Mouse (Mus musculus): ENCODE results near the gene Icam2.
"Not testable (repeated sequence)": the region's sequence is repeated elsewhere in the genome, so short reads cannot be mapped to it uniquely, and the experiment has no call there.

Gene Icam2

DNA sequence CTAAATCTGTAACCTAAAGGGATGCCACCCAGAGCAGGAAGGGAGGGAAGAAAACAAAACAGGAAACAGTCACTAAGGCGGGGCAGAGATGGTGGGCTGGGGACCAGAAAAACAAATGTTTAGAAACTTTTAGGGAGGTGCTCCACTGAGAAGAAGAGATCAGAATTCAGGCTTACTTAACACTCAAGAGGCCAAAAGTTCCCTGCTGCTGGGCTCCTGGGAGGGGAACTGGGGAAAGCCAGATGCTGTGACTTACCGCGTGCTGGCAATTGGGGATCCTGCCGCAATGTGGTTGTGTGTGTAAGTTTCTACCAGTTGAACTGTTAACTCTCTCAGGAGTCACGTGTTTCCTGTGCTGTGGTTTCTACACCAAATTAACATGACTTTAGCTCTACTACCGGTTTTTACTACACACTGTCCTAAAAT, at the start of gene Icam2:
Icam2 (minus strand) TSS at position 285 of the 426 bp plus-strand sequence.
- peak; percentile 71 to 85 for DNase-seq (ENCODE audit: low read depth in 2 of 2, low spot score in 2 of 2)

GRCm38 (mm10) chr11:106437543-106437942, 49.7 kb upstream of the Icam2 start:
- DNase-seq (ENCODE audit: low read depth in 2 of 2, low spot score in 2 of 2) = no peak

DNA sequence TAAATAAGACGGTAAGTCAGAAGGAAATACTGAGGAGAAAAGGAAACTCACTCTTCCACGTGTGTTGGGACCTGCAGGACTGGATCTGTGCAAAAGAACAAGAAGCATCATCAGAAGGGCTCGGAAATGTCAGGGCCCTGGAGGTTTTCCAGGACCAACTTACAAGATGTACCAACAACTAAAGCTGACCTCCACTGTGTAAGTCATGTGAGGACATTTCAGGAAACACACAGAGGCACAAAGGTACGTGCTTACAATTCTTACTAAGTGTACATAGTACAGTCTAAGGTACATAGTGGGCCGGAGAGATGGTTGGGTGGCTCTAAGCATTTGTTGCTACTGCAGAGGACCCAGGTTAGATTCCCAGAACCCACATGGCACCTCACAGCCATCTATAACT, 49.2 kb upstream of the Icam2 start:
- DNase-seq (ENCODE audit: low read depth in 2 of 2, low spot score in 2 of 2) = no peak

DNA sequence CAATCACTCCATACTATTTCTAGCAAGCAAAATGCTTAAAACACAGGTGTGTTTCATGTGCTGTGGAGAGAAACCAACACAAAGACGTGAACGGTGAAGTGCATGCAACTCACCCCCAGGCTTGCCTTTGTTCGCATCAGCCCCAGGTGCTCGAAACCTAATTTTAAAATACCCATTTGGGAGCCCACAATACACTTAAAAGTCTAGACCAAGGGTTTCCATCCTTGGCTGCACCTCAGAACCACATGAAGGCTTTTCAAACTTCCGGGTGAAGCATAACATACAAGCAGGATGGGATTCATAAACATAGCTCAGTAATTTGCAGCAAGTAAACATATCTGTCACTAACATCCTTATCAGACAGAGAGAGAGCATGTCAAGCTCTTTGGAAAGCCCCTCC, 42.5 kb upstream of the Icam2 start:
- DNase-seq (ENCODE audit: low read depth in 2 of 2, low spot score in 2 of 2) = peak; percentile 25 to 51

DNA sequence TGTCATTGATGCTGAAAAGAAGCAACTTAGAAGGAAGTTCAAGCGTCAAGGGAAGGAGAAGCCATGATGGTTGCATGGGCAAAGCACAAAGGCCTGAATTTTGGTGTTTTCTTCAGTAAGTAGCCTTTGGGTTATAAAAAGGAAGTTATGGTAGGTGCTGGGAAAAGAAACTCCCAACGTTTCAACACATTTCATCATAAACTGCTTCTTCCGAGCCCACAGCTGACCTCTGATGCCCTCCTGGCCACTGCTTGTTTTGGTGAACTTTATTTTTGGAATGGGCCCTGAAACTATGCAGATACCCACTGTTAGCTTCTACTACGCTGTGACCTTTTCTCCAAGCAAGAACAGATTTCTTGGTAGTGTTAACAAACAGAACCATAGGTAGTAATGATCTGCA, 41.8 kb upstream of the Icam2 start:
- DNase-seq (ENCODE audit: low read depth in 2 of 2, low spot score in 2 of 2) = no peak

GRCm38 (mm10) chr11:106428556-106428955, 40.7 kb upstream of the Icam2 start:
- DNase-seq (ENCODE audit: low read depth in 2 of 2, low spot score in 2 of 2) = no peak

DNA sequence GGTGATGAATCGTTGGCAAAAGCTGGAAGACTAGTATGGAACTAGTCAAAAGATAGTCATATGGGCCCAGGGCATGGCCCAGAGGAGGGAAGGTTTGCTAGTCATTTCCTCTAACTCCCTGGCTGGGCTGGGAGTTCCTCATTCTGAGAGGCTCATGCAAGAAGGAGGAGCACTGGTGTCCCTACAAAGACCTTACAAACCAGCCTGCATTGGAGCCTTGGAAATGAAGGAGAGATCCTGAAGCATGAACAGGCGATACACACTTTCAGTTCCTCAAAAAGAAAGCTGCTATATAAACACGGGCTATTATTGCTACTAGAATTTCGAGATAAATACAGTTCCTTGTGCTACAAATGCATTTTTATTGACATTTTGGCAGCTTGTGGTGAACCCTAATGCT, 40.2 kb upstream of the Icam2 start:
- no peak for DNase-seq (ENCODE audit: low read depth in 2 of 2, low spot score in 2 of 2)

DNA sequence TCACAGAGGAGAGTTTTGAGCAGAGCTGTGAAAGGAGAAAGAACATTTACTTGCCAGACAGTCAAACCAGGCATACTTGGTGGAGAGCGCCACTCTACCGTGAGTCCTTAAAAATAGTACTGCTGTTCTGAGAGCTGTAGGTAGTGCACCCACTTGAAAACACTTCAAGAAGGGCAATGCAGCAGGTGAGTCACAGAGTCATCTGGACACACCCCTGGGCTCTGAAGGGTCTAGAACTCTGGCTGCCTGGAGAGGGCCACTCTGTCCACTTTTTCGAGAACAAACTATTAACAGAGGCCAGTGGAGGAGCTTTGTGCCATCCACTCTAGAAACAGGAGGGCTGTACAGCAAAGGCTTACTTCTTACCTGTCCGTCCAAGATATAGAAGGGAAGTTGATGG, 38.6 kb upstream of the Icam2 start:
- no peak for DNase-seq (ENCODE audit: low read depth in 2 of 2, low spot score in 2 of 2)

DNA sequence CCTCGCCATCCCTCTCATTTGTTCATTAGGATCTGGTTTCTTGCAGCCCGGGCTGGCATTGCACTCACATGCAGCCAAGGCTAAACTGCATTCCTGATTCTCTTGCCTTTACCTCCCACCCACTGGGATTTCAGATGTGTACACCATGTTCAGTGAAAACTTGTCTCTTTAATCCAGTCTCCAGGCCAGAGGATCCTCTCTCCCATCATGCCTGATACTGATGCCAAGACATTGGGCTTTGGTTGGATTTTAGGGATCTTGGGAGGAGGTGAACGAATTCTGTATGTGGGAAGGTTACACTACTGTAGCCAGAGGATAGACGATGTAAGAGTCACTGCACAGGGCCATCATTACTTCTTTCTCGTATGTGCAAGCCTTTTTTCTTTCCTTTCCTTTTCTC, 37.3 kb upstream of the Icam2 start:
- DNase-seq (ENCODE audit: low read depth in 2 of 2, low spot score in 2 of 2) = no peak

DNA sequence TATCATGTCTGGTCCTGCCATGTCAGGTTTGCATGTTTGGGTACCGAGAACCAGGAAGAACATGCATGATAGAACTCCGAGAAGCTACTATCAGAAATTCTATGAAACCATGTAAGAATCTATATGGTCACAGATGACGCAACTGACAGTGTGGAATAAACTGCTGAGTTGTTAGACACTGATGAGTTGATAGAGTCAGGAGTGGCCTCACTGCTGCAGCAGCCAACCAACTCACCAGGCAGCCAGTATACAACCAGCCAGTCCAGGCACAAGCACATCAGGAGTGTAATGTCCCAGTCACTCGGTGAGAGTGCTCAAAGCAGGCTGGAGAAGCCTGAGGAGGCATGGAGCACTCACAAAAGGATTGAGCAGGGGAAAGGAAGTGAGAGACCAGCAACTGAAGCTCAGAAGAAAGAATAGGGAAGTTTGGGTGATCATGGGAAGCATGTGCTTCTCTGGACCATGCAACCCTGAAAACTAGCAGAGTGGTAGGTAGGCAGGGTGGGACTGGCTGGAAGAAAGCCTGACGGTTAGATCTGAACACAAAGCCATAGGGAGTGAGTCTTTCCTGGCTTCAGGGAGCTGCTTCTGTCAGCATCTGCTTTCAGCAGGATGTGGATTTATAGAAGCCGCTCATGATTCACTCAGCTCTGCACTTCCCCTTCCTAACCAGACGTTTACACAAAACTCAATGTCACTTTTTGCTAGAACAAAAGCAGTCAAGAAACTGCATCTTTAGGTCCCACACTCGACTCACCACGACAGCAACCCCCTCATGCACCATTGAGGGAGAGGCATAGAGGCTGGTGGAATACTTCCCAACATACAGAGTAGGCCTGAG, 31.6 kb upstream of the Icam2 start:
- no peak for DNase-seq (ENCODE audit: low read depth in 2 of 2, low spot score in 2 of 2)

- DNase-seq (ENCODE audit: low read depth in 2 of 2, low spot score in 2 of 2) = peak; percentile 78 to 81
Observed at GRCm38 (mm10) chr11:106418622-106419196, 30.8 kb upstream of the Icam2 start.

- DNase-seq (ENCODE audit: low read depth in 2 of 2, low spot score in 2 of 2) = no peak
Observed at GRCm38 (mm10) chr11:106417860-106418259, 30.0 kb upstream of the Icam2 start.

GRCm38 (mm10) chr11:106416331-106416730, 28.5 kb upstream of the Icam2 start:
- no peak for DNase-seq (ENCODE audit: low read depth in 2 of 2, low spot score in 2 of 2)

DNA sequence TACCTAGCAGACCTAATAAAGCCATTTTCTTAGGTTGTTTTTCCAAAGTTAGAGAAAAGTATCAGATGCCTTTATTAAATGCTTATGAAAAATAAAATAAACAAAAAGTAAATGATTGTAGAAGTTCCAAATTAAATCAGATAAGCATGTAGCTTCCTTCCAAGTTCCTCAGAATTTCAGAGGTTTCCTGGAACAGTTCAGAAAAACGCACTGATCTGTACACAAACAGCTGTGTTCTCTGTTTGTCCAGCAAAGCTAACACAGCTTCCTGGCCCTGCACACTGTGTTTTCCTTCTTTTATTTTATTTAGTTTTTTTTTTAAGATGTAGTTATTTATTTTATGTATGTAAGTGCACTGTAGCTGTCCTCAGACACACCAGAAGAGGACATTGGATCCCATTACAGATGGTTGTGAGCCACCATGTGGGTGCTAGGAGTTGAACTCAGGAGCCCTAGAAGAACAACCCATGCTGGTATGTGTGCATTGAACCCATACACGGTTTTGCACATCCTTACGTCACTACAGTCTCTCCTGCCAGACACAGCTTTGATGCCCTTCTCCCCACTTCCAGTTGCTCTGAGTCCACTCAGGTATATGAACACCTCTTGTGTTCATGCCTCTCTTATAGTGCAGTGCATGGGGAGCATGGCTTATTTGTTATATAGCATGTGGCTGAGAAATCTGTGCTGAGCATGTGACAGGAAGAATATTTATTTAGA, 24.9 kb upstream of the Icam2 start:
- no peak for DNase-seq (ENCODE audit: low read depth in 2 of 2, low spot score in 2 of 2)

- DNase-seq (ENCODE audit: low read depth in 2 of 2, low spot score in 2 of 2) = no peak
Observed at GRCm38 (mm10) chr11:106411157-106411556, 23.3 kb upstream of the Icam2 start.

- DNase-seq (ENCODE audit: low read depth in 2 of 2, low spot score in 2 of 2) = no peak
Observed at GRCm38 (mm10) chr11:106410507-106410906, 22.6 kb upstream of the Icam2 start.

DNA sequence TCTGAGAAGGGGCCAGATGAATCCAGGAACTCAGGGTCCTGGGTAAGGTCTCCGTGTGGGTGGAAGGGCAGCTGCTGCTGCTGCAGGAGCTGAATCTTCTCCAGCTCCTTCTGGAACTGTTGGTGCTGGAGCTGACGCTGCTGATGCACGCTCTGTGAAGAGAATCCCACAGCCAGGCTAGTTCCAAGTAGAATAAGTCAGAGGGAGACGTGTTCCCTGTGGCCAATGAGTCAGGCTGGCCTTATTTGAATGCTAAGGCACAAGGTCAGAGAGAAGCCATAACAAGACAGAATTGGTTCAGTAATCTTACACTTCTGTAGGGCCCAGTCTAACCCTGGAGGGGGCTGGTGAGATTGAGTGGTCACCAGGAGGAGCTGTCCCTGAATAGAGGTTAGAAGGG, 22.1 kb upstream of the Icam2 start:
- no peak for DNase-seq (ENCODE audit: low read depth in 2 of 2, low spot score in 2 of 2)

GRCm38 (mm10) chr11:106398481-106398880, 10.6 kb upstream of the Icam2 start:
- DNase-seq (ENCODE audit: low read depth in 2 of 2, low spot score in 2 of 2) = no peak

DNA sequence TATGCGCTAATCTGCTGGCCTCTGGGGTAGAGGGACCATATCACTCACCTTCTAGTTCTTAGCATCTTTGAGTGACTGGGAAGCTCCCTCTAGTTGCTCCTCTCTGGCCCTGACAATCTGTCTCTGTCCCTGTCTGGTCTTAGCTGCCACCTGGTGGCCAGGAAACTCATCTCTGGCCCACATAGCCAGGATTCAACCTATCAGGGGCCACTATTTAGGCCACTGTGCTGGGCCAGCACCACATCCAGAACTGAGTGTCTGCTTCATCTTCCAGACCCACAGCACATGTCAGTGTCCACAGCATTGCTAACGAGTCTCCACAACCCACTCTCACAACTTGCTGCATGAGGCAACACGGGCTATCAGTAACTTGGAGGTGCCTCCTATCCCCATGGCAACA, 9.8 kb upstream of the Icam2 start:
- no peak for DNase-seq (ENCODE audit: low read depth in 2 of 2, low spot score in 2 of 2)

- DNase-seq (ENCODE audit: low read depth in 2 of 2, low spot score in 2 of 2) = not testable (repeated sequence)
Observed at GRCm38 (mm10) chr11:106394055-106394454, 6.2 kb upstream of the Icam2 start.

- DNase-seq (ENCODE audit: low read depth in 2 of 2, low spot score in 2 of 2) = no peak
Observed at GRCm38 (mm10) chr11:106393331-106393616, 5.4 kb upstream of the Icam2 start.

DNA sequence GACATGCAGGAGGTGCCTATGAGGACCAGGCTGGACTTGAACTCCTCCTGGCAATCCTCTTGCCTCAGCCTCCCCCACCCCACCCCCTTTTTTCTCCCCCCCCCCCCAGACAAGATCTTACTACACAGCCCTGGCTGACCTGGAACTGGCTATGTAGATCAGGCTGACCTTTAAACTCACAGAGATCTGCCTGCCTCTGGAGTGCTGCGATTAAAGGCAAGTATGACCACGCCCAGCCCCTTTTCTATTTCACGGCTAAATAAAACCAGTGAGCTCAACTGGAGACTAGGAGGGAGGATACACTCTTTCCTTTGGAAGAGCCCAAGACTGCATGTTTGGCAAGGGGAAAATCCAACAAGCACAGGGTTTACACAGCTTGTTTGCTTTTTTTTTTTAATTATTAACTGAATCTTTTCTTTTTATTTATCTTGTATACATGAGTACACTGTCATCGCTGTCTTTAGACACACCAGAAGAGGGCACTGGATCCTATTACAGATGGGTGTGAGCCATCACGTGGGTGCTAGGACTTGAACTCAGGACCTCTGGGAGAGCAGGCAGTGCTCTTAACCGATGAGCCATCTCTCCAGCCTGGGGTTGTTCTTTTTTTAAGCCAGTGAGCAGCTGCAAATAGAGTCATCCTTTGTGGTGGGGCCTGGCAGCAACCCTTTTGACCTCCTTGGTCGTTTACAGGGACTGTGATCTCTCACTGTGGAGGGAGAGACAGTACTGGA, 4.9 kb upstream of the Icam2 start:
- DNase-seq (ENCODE audit: low read depth in 2 of 2, low spot score in 2 of 2) = no peak
